Mouse (Mus musculus) stomach, embryonic 14.5 days (tissue): Measurements from ENCODE around the gene Pdcd7. TPM values are rescaled to one million over a fixed set of nuclear protein-coding genes. Genes with fewer than 3 reads are reported as not detected.

Experiments
- ATAC-seq: fragments of 200-750 bp; cut with Nextera tagmentation; 2 replicates; pipeline ENCODE4 v1.8.0; 2017; ENCODE audit warnings: low read depth, moderate TSS enrichment; ENCODE audit not compliant: insufficient number of reproducible peaks, insufficient read depth, low FRiP score
- H3K27ac ChIP-seq: fragments of 300-500 bp; sonication (generic); 2 replicates; pipeline ENCODE4 v1.5.1; 2014; ENCODE audit warnings: mild to moderate bottlenecking, low read length, moderate library complexity, mixed read lengths
- H3K27me3 ChIP-seq: fragments of 300-500 bp; sonication (generic); 2 replicates; pipeline ENCODE4 v1.6.1; 2014; ENCODE audit warnings: low read length, control low read depth, mixed read lengths; ENCODE audit not compliant: control insufficient read depth, insufficient read depth
- H3K36me3 ChIP-seq: fragments of 300-500 bp; sonication (generic); 2 replicates; pipeline ENCODE4 v1.6.1; 2014; ENCODE audit warnings: mild to moderate bottlenecking, control low read depth, low read length, moderate library complexity, mixed read lengths; ENCODE audit not compliant: control insufficient read depth, insufficient read depth
- H3K4me1 ChIP-seq: fragments of 300-500 bp; sonication (generic); 2 replicates; pipeline ENCODE4 v1.6.1; 2014; ENCODE audit warnings: low read length, control low read depth, mixed read lengths; ENCODE audit not compliant: control insufficient read depth, insufficient read depth
- H3K4me2 ChIP-seq: fragments of 300-500 bp; sonication (generic); replicated peaks from 2 replicates; pipeline ENCODE4 v1.6.1; 2014; ENCODE audit warnings: low read depth, low read length, control low read depth
- H3K4me3 ChIP-seq: fragments of 300-500 bp; sonication (generic); 2 replicates; pipeline ENCODE4 v1.5.1; 2014; ENCODE audit warnings: low read depth, low read length, control low read depth
- H3K9ac ChIP-seq: fragments of 300-500 bp; sonication (generic); replicated peaks from 2 replicates; pipeline ENCODE4 v1.6.1; 2014; ENCODE audit warnings: low read depth, mild to moderate bottlenecking, control low read depth, low read length, moderate library complexity, mixed read lengths
- H3K9me3 ChIP-seq: fragments of 300-500 bp; sonication (generic); 2 replicates; pipeline ENCODE4 v1.6.1; 2016; ENCODE audit warnings: low read depth, low read length, control low read depth; ENCODE audit not compliant: control insufficient read depth
- WGBS: fragments of 180-500 bp; shearing (Covaris S2); extraction: QIAGEN DNeasy Blood & Tissue Kit; methylation state at CpG from one replicate; pipeline ENCODE4 v1.1.7; 2014; 5-methylcytosine and 5-hydroxymethylcytosine counted together
- polyA plus RNA-seq: library from polyadenylated mRNA; unstranded; fragments of >200 nt; fragmentation: Nextera tagmentation; extraction: Ambion mirVana; gene quantifications from 2 replicates; pipeline ENCODE4 v1.2.1, GENCODE M21; 2014

The Pdcd7 gene
- polyA plus RNA-seq, 1 experiment from 2014 or later = 10.5 TPM

DNA sequence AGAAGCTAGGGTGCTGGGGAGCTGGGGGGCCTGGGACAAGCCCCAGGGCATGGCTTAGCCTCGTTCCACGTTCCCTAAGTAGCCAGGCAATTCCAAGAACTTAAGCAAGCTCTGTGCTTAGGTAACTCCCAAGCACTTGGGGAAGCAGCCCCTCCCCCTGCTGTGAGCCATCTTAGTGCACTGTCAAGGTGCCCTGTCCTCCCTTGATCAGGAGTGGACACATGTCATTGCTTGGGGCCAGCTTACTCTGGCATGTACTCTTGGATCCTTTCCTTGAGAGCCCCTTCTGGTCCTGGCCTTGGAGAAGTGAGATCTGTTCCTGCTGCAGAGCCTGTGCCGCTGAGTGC is 36.8 kb downstream of the Pdcd7 start:
- no peaks in the 10 kb centered on the region for H3K27me3 ChIP-seq

DNA sequence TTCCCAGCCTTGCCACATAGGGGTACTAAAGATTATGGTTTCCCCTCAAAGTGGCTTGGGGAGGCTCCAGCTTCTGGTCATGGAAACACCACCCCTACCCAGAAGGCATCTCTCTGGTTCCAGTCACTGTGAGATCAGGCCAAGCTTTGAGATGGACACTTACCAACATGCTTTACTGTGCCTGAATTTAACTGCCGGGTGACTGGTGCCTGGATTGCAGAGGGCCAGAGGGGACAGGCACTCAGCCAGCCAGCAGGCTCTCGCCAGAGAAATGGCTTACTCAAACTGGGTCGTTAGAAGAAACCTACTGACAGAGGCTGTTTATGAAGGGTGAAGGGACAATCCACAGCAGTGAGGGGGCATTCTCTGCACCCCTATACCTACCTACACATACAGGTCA is 38.4 kb downstream of the Pdcd7 start:
- no peak overlapping the region for H3K9ac ChIP-seq
- H3K4me3 ChIP-seq = no peak overlapping the region
- peaks cover 3% of the 10 kb centered on the region for H3K4me1 ChIP-seq
- 58% methylated on average over 3 of the region's 3 CpGs for WGBS
- no peak overlapping the region for H3K27ac ChIP-seq
- ATAC-seq = no peak
- peaks cover 3% of the 10 kb centered on the region; the same call in 1 of the 2 replicates for H3K27me3 ChIP-seq
- no peak overlapping the region for H3K4me2 ChIP-seq
- H3K9me3 ChIP-seq = no peaks in the 10 kb centered on the region
- no peaks in the 10 kb centered on the region for H3K36me3 ChIP-seq

More for the DNA sequence above, 36.8 kb downstream of the Pdcd7 start:
- Histone ChIP-seq H3K27ac (no peak overlapping the region), H3K4me2 (no peak overlapping the region), H3K9ac (no peak overlapping the region), H3K9me3 (no peaks in the 10 kb centered on the region), H3K4me1 (peaks cover 3% of the 10 kb centered on the region), H3K4me3 (no peak overlapping the region), H3K36me3 (no peaks in the 10 kb centered on the region; the same call in 1 of the 2 replicates)
- 47% methylated on average over 3 of the region's 3 CpGs for WGBS
- ATAC-seq = no peak

DNA sequence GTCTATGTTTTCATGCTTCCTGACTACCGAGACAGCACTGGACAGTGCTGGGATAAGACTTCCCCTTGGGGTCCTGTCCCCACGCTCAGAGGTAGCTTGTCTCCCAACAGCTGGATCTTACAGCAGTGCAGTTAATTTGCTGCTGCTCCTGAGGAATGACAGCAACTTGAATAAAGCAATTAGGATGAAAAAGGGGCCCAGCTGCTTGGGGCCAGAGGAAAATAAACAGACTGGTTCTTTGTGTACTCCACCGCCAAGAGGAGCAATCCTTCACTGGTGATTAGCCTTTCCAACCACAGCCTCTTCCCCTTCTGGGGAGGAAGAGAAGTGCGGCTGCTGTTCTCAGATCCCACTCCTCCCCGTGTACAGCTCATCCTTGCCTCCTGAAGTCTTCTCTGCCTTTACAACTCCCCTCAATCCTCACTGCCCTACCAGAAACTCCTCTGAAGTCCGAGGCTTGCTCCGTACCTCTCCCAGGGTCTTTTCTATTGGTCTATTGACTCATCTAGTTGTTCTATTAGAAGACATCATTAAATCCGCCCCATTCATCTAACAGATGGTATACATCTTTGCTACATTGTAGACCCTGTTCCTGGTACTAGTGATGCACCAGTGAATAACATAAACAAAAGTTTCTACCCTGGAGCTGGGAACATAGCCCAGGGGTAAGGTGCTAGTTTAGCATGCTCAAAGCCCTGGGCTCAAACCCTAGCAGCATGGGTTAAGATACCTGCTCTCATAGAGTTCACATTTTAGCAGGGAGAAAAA is 40.7 kb downstream of the Pdcd7 start:
- Histone ChIP-seq H3K36me3 (no peaks in the 10 kb centered on the region), H3K27ac (no peak overlapping the region), H3K9ac (no peak overlapping the region), H3K27me3 (peaks cover 25% of the 10 kb centered on the region), H3K4me2 (no peak overlapping the region), H3K4me1 (peaks cover 9% of the 10 kb centered on the region), H3K9me3 (no peaks in the 10 kb centered on the region), H3K4me3 (no peak overlapping the region)
- no peak for ATAC-seq
- whole genome bisulfite sequencing = 15% methylated on average over 8 of the region's 8 CpGs

DNA sequence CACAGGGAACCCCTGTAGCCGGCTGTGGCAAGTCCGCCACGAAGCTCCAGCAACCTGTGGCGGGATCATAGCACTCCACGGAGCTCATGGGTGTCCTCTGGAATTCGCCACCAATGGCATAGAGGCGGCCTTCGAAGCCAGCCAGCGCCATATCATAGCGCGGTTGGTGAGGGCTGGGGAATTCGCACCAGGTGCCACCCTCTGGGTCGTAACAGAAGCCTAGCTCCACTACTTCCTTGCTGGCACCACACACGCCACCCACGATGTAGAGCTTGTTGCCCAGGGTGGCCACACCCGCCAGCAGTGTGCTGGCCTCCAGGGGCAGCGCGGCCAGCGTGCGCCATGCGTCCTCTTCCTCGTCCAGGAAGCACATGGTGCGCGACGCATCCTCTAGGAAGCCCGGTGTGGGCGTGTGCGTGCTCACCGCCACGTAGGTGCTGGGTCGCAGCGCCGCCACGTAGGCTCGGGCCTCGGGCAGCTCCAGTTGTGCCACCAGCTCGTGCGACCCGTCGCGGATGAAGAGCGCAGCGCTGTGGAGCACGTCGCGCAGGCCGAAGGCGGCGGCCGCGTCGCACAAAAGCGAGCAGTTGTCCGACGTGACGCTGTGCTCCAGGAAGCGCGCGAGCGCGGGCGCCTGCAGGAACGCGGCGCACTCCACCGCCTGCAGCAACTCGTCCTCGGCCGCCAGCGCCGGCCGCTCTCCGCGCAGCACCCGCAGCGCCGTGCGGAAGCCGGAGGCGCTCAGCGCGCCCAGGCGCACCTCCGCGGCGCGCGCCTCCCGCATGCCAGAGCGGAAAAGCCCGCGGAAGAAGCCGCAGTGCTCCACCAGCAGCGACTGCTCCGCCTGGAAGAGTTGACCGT is 45.1 kb downstream of the Pdcd7 start:
- Histone ChIP-seq H3K4me2 (peak overlapping the region; percentile 57), H3K27me3 (peaks cover 31% of the 10 kb centered on the region), H3K9me3 (no peaks in the 10 kb centered on the region), H3K4me3 (peak overlapping the region; percentile 38), H3K9ac (peak overlapping the region; percentile 18; the same call in 1 of the 2 replicates), H3K36me3 (no peaks in the 10 kb centered on the region), H3K4me1 (peaks cover 6% of the 10 kb centered on the region), H3K27ac (no peak overlapping the region)
- 16% methylated on average over 96 of the region's 96 CpGs for WGBS
- ATAC-seq = peak; percentile 42; the same call in 1 of the 2 replicates

DNA sequence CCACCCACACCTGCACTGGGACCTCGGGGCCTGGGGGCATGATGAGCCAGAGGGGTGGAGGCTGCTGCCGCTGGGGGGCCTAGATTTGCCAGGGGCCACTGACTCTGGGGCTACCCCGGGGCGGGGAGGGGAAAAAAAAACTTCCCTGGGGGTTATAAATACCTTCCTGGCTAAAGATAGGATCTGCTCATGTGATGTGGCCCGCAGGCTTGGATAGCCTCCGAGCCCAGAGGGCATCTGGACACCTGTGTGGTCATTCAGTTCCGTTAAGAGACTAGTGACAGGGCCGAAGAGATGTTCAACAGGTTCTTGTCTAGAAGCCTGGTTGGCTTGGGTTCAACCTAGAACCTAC is 45.7 kb downstream of the Pdcd7 start, which contains the start of gene Kbtbd13:
Gene Kbtbd13 (minus strand): TSS at position 40 of the 352 bp plus-strand sequence.
- Histone ChIP-seq H3K27me3 (peaks cover 31% of the 10 kb centered on the region), H3K27ac (no peak within 1 kb of the TSS), H3K4me1 (peaks cover 10% of the 10 kb centered on the region), H3K9me3 (no peaks in the 10 kb centered on the region), H3K4me3 (peak within 1 kb of the TSS; percentile 38), H3K4me2 (peak within 1 kb of the TSS; percentile 57), H3K36me3 (no peaks in the 10 kb centered on the region), H3K9ac (peak within 1 kb of the TSS; percentile 18; the same call in 1 of the 2 replicates)
- no peak for ATAC-seq
- 36% methylated on average over 8 of the region's 8 CpGs for WGBS

DNA sequence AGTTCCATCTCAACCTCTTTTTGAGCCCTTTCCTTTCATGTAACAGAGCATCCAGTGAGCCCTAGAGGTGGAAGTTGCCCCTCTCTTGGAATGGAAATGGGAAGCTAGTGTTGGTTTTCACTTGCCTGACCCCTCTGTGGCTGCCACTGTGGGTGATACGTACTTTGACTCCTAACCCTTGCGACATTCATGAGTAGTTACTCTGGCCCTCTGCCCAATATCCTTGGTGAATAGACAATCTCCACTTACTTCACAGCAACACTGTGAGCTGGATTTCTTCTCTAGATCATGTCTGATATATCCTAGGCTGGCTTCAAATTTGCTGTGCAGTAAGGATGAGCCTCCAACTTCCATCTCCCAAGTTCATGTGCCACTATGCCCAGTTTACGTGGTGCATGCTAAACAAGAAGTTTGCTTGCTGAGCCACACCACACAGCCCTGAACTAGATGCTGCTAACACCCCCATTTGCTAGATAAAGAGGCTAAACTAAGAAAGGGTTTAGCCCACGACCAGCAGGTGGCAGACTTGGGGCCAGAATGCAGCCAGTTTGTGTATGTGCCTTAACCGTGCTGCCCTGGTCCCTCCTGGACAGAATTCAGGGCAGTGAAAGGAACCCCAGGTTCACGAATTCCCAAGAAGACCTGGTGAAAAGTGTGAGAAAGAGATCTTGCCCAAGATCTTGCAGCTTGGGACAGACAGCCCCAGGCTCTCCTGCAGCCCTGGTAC is 46.9 kb downstream of the Pdcd7 start:
- no peak overlapping the region for H3K9ac ChIP-seq
- H3K4me3 ChIP-seq = no peak overlapping the region
- ATAC-seq = no peak
- peaks cover 12% of the 10 kb centered on the region for H3K4me1 ChIP-seq
- H3K27me3 ChIP-seq = peaks cover 31% of the 10 kb centered on the region
- WGBS = 27% methylated on average over 6 of the region's 6 CpGs
- no peaks in the 10 kb centered on the region for H3K36me3 ChIP-seq
- no peaks in the 10 kb centered on the region for H3K9me3 ChIP-seq
- H3K27ac ChIP-seq = no peak overlapping the region
- H3K4me2 ChIP-seq = no peak overlapping the region

DNA sequence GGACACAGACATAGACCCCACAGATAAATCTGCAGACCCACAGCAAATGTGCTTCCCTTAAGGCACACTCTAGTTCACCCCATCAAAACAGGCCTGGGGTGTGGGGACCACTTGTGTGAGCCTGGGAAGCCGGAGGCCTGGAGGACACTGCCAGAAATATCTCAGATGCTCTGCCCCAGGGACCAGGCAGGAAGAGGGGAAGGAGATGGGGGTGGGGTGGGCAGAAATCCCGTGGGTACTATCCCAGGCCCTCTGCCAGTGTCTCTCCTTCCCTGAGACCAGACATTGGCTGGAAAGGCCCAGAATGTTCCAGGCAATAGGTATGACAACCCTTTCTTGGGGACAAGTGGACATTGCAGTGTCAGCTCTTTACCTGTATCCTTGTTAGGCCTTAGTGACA is 47.7 kb downstream of the Pdcd7 start:
- no peak for ATAC-seq
- Histone ChIP-seq H3K4me1 (peaks cover 17% of the 10 kb centered on the region), H3K9me3 (no peaks in the 10 kb centered on the region), H3K4me2 (no peak overlapping the region), H3K4me3 (no peak overlapping the region), H3K27ac (no peak overlapping the region), H3K36me3 (no peaks in the 10 kb centered on the region), H3K27me3 (peaks cover 31% of the 10 kb centered on the region), H3K9ac (no peak overlapping the region)
- WGBS = 50% methylated on average over 2 of the region's 2 CpGs

DNA sequence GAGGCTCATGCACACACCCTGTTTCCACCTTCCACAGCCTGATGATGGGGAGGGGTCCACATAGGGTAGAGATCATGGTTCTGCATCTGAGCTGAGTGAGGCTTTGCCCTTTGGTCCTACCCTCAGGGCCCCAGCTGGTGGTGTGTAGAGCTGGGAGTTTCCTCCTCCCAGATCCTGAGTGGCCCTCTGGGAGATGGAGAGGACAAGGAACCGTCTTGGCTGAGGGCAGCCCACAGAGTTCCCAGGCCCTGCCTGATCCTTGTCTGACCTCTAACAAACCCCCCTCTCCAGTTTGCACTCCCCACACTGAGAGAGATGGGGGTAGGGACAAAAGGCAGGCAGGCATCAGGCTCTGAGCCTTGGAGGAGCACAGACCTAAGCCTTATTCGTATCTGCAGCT is 48.5 kb downstream of the Pdcd7 start:
- H3K27ac ChIP-seq = no peak overlapping the region
- H3K9ac ChIP-seq = no peak overlapping the region
- H3K27me3 ChIP-seq = peaks cover 28% of the 10 kb centered on the region
- no peak for ATAC-seq
- WGBS = 50% methylated on average over 2 of the region's 2 CpGs
- no peaks in the 10 kb centered on the region for H3K9me3 ChIP-seq
- no peak overlapping the region for H3K4me3 ChIP-seq
- no peaks in the 10 kb centered on the region for H3K36me3 ChIP-seq
- H3K4me2 ChIP-seq = no peak overlapping the region
- H3K4me1 ChIP-seq = peaks cover 20% of the 10 kb centered on the region
